Mouse (Mus musculus) hindbrain, embryonic 13.5 days (tissue): ENCODE data around the gene Armc7. TPM values are rescaled to one million over a fixed set of nuclear protein-coding genes. Genes with fewer than 3 reads are reported as not detected.
"Not testable (repeated sequence)": the region's sequence is repeated elsewhere in the genome, so short reads cannot be mapped to it uniquely, and the experiment has no call there.

ENCODE experiments used
- ATAC-seq: fragments of 200-750 bp; cut with Nextera tagmentation; 2 replicates; pipeline ENCODE4 v1.8.0; 2017; ENCODE audit warnings: moderate TSS enrichment; ENCODE audit not compliant: low FRiP score
- H3K27ac ChIP-seq: fragments of 300-500 bp; sonication (generic); 2 replicates; pipeline ENCODE4 v1.5.1; 2015; ENCODE audit warnings: inconsistent platforms, mild to moderate bottlenecking, moderate library complexity
- H3K27me3 ChIP-seq: fragments of 300-500 bp; sonication (generic); 2 replicates; pipeline ENCODE4 v1.6.1; 2015; ENCODE audit warnings: mild to moderate bottlenecking, inconsistent platforms
- H3K36me3 ChIP-seq: fragments of 300-500 bp; sonication (generic); 2 replicates; pipeline ENCODE4 v1.6.1; 2015; ENCODE audit warnings: mild to moderate bottlenecking, inconsistent platforms
- H3K4me1 ChIP-seq: fragments of 300-500 bp; sonication (generic); replicated peaks from 2 replicates; pipeline ENCODE4 v1.6.1; 2015; ENCODE audit warnings: inconsistent platforms
- H3K4me2 ChIP-seq: fragments of 300-500 bp; sonication (generic); 2 replicates; pipeline ENCODE4 v1.6.1; 2015; ENCODE audit warnings: inconsistent platforms, mild to moderate bottlenecking, moderate library complexity
- H3K4me3 ChIP-seq: fragments of 300-500 bp; sonication (generic); 2 replicates; pipeline ENCODE4 v1.5.1; 2015; ENCODE audit warnings: mild to moderate bottlenecking, inconsistent platforms
- H3K9ac ChIP-seq: fragments of 300-500 bp; sonication (generic); 2 replicates; pipeline ENCODE4 v1.6.1; 2015; ENCODE audit warnings: mild to moderate bottlenecking, inconsistent platforms
- H3K9me3 ChIP-seq: fragments of 300-500 bp; sonication (generic); 2 replicates; pipeline ENCODE4 v1.6.1; 2016; ENCODE audit warnings: inconsistent platforms
- WGBS: fragments of 180-500 bp; shearing (Covaris S2); methylation state at CpG from one replicate; pipeline ENCODE4 v1.1.7; 2015; 5-methylcytosine and 5-hydroxymethylcytosine counted together
- polyA plus RNA-seq: library from polyadenylated mRNA; unstranded; fragments of >200 nt; fragmentation: Nextera tagmentation; extraction: Ambion mirVana; gene quantifications from 2 replicates; pipeline ENCODE4 v1.2.1, GENCODE M21; 2015

Gene Armc7
- polyA plus RNA-seq, 1 experiment from 2014 or later, result 16.9 TPM

- Histone ChIP-seq H3K27ac (no peak overlapping the region), H3K27me3 (no peaks in the 10 kb centered on the region), H3K9ac (no peak overlapping the region), H3K36me3 (peaks cover 13% of the 10 kb centered on the region), H3K4me1 (peaks cover 33% of the 10 kb centered on the region), H3K4me2 (no peak overlapping the region), H3K9me3 (no peaks in the 10 kb centered on the region), H3K4me3 (no peak overlapping the region)
- no peak for ATAC-seq
- WGBS, result 85% methylated on average over 9 of the region's 9 CpGs
These were observed 3.0 kb downstream of the Armc7 start for GRCm38 (mm10) chr11:115478296-115478938.

- no peak for ATAC-seq
- no peaks in the 10 kb centered on the region for H3K27me3 ChIP-seq
- no peak overlapping the region for H3K4me3 ChIP-seq
- H3K36me3 ChIP-seq, result peaks cover 17% of the 10 kb centered on the region
- H3K4me2 ChIP-seq, result no peak overlapping the region
- 82% methylated on average over 6 of the region's 6 CpGs for WGBS
- peak overlapping the region; percentile 6; the same call in 1 of the 2 replicates for H3K9ac ChIP-seq
- H3K27ac ChIP-seq, result no peak overlapping the region
- no peaks in the 10 kb centered on the region for H3K9me3 ChIP-seq
- H3K4me1 ChIP-seq, result peaks cover 16% of the 10 kb centered on the region
These were observed 6.2 kb downstream of the Armc7 start for GRCm38 (mm10) chr11:115481553-115482259.

- Histone ChIP-seq H3K9me3 (no peaks in the 10 kb centered on the region), H3K9ac (0 out of 2 replicates have a peak overlapping the region, but pooled peaks have one; percentile 3), H3K4me1 (peaks cover 6% of the 10 kb centered on the region), H3K27ac (no peak overlapping the region), H3K4me3 (no peak overlapping the region), H3K27me3 (no peaks in the 10 kb centered on the region), H3K36me3 (peaks cover 17% of the 10 kb centered on the region), H3K4me2 (no peak overlapping the region)
- no peak for ATAC-seq
- WGBS, result 73% methylated on average over 11 of the region's 11 CpGs
These were observed 7.8 kb downstream of the Armc7 start for GRCm38 (mm10) chr11:115483278-115483677.

GRCm38 (mm10) chr11:115483726-115484125 is 8.3 kb downstream of the Armc7 start:
- 0 out of 2 replicates have a peak overlapping the region, but pooled peaks have one; percentile 3 for H3K9ac ChIP-seq
- ATAC-seq, result no peak
- 17% methylated on average over 6 of the region's 6 CpGs for WGBS

GRCm38 (mm10) chr11:115485155-115485554 is 9.7 kb downstream of the Armc7 start:
- no peaks in the 10 kb centered on the region for H3K9me3 ChIP-seq
- 45% methylated on average over 12 of the region's 12 CpGs for WGBS
- H3K4me2 ChIP-seq, result no peak overlapping the region
- ATAC-seq, result no peak
- H3K36me3 ChIP-seq, result peaks cover 28% of the 10 kb centered on the region
- H3K4me3 ChIP-seq, result no peak overlapping the region
- no peak overlapping the region; the same call in 1 of the 2 replicates for H3K27ac ChIP-seq
- H3K4me1 ChIP-seq, result peaks cover 14% of the 10 kb centered on the region
- no peaks in the 10 kb centered on the region for H3K27me3 ChIP-seq
- 0 out of 2 replicates have a peak overlapping the region, but pooled peaks have one; percentile 13 for H3K9ac ChIP-seq

More at GRCm38 (mm10) chr11:115483726-115484125, 8.3 kb downstream of the Armc7 start:
- Histone ChIP-seq H3K9me3 (no peaks in the 10 kb centered on the region), H3K36me3 (peaks cover 22% of the 10 kb centered on the region), H3K27me3 (no peaks in the 10 kb centered on the region), H3K4me1 (peaks cover 6% of the 10 kb centered on the region), H3K4me3 (no peak overlapping the region), H3K27ac (no peak overlapping the region), H3K4me2 (no peak overlapping the region)

- Histone ChIP-seq H3K27me3 (no peaks in the 10 kb centered on the region), H3K9ac (peak overlapping the region; percentile 36), H3K4me2 (no peak overlapping the region), H3K4me3 (no peak overlapping the region), H3K9me3 (no peaks in the 10 kb centered on the region), H3K4me1 (peaks cover 33% of the 10 kb centered on the region), H3K36me3 (peaks cover 24% of the 10 kb centered on the region), H3K27ac (no peak overlapping the region)
- 85% methylated on average over 19 of the region's 19 CpGs for WGBS
- no peak for ATAC-seq
These were observed 13.2 kb downstream of the Armc7 start for GRCm38 (mm10) chr11:115488551-115489104.

- ATAC-seq, result peak; percentile 41
- peaks cover 24% of the 10 kb centered on the region for H3K36me3 ChIP-seq
- WGBS, result 28% methylated on average over 25 of the region's 25 CpGs
- peak overlapping the region; percentile 92 for H3K27ac ChIP-seq
- H3K4me3 ChIP-seq, result peak overlapping the region; percentile 70
- no peaks in the 10 kb centered on the region for H3K27me3 ChIP-seq
- H3K9me3 ChIP-seq, result no peaks in the 10 kb centered on the region
- peak overlapping the region; percentile 82 for H3K9ac ChIP-seq
- H3K4me1 ChIP-seq, result peaks cover 27% of the 10 kb centered on the region
- peak overlapping the region; percentile 69 for H3K4me2 ChIP-seq
These were observed 15.2 kb downstream of the Armc7 start for GRCm38 (mm10) chr11:115490441-115491355.

GRCm38 (mm10) chr11:115491356-115492083 is 16.1 kb downstream of the Armc7 start, which contains the start of gene Nt5c:
Gene Nt5c, minus strand, starts transcription at chr11:115491862.
- Histone ChIP-seq H3K9ac (peak within 1 kb of the TSS; percentile 82), H3K4me2 (peak within 1 kb of the TSS; percentile 69), H3K4me1 (peaks cover 27% of the 10 kb centered on the region), H3K9me3 (no peaks in the 10 kb centered on the region), H3K36me3 (peaks cover 22% of the 10 kb centered on the region), H3K27me3 (no peaks in the 10 kb centered on the region), H3K27ac (peak within 1 kb of the TSS; percentile 92), H3K4me3 (peak within 1 kb of the TSS; percentile 70)
- WGBS, result under 1% methylated on average over 42 of the region's 43 CpGs
- peak; percentile 92 for ATAC-seq

- peaks cover 27% of the 10 kb centered on the region for H3K4me1 ChIP-seq
- H3K27ac ChIP-seq, result 0 out of 2 replicates have a peak overlapping the region, but pooled peaks have one; percentile 92
- ATAC-seq, result no peak
- H3K9ac ChIP-seq, result peak overlapping the region; percentile 82; the same call in 1 of the 2 replicates
- H3K9me3 ChIP-seq, result no peaks in the 10 kb centered on the region
- peak overlapping the region; percentile 69 for H3K4me2 ChIP-seq
- H3K36me3 ChIP-seq, result peaks cover 29% of the 10 kb centered on the region
- WGBS, result 41% methylated on average over 6 of the region's 6 CpGs
- no peaks in the 10 kb centered on the region for H3K27me3 ChIP-seq
- H3K4me3 ChIP-seq, result peak overlapping the region; percentile 70
These were observed 16.9 kb downstream of the Armc7 start for GRCm38 (mm10) chr11:115492387-115492786.

GRCm38 (mm10) chr11:115496559-115496958 is 21.1 kb downstream of the Armc7 start:
- not testable (repeated sequence) for H3K27ac ChIP-seq, ATAC-seq, H3K4me3 ChIP-seq, H3K4me1 ChIP-seq, H3K9ac ChIP-seq, H3K27me3 ChIP-seq, H3K4me2 ChIP-seq, H3K9me3 ChIP-seq
- WGBS, result 86% methylated on average over 9 of the region's 9 CpGs
- H3K36me3 ChIP-seq, result peaks cover 51% of the 10 kb centered on the region

GRCm38 (mm10) chr11:115502636-115503035 is 27.2 kb downstream of the Armc7 start:
- Histone ChIP-seq H3K4me1 (peaks cover 34% of the 10 kb centered on the region), H3K4me3 (no peak overlapping the region), H3K4me2 (no peak overlapping the region), H3K9me3 (no peaks in the 10 kb centered on the region), H3K27ac (no peak overlapping the region), H3K9ac (no peak overlapping the region), H3K36me3 (peaks cover 65% of the 10 kb centered on the region), H3K27me3 (no peaks in the 10 kb centered on the region)
- WGBS, result 95% methylated on average over 6 of the region's 6 CpGs
- ATAC-seq, result no peak
